9 mouse cellular contexts compared by ENCODE assay signal in the genomic region with DNA sequence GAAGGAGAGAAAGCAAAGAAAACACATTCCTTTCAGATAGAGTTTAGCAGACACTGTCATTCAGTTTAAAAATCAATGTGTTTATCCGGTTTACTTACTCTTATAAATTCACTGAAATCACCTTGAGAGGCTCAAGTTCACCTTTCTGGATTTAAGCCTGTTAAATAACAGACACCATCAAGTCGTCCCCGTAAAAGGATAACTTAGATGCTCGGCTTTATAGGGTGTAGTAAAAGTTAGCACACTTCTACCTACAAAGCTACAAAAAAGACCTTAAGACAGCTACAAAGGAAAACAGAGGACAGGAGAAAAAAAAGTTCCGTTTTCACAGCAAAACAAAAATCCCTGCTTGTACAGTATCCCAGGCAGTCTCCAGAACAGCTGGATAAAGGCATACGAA.
A peak's percentile ranks its signal among the peaks of the same experiment; 100 is the strongest.
DNase-seq lines count a peak whose midpoint lies in the region; ATAC-seq lines count a peak whose summit lies in the region.
"Had no signal": no experiment of that assay in that cellular context is flagged by ENCODE, and none has a peak within 500 bp of the region (broad histone marks: within the 10 kb centered on the region; RNA-seq: fewer than 3 reads in every experiment).

No protein-coding gene starts in this region.

- no peak overlapping the region for H3K9ac ChIP-seq in liver, embryonic 15.5 days
- no peak overlapping the region for H3K9ac ChIP-seq in liver, embryonic 12.5 days
- H3K9ac ChIP-seq in forebrain, embryonic 13.5 days = peak overlapping the region; percentile 75
- H3K9ac ChIP-seq in limb, embryonic 12.5 days (replicated peaks) = no peak overlapping the region
- H3K9ac ChIP-seq in neural tube, embryonic 14.5 days (replicated peaks; ENCODE audit: low read depth, low read length) = peak overlapping the region; percentile 90
- H3K9ac ChIP-seq: lung, embryonic 14.5 days had no signal

- H3K27me3 ChIP-seq in liver, embryonic 15.5 days = no peaks in the 10 kb centered on the region
- no peaks in the 10 kb centered on the region for H3K27me3 ChIP-seq in liver, embryonic 12.5 days (replicated peaks)
- H3K27me3 ChIP-seq in forebrain, embryonic 13.5 days = no peaks in the 10 kb centered on the region
- H3K27me3 ChIP-seq in limb, embryonic 12.5 days = no peaks in the 10 kb centered on the region
- no peaks in the 10 kb centered on the region for H3K27me3 ChIP-seq in neural tube, embryonic 14.5 days (ENCODE audit: control insufficient read depth, insufficient read depth, low read length)

- peak overlapping the region; percentile 13; the same call in 1 of the 2 replicates for H3K4me2 ChIP-seq in liver, embryonic 15.5 days
- H3K4me2 ChIP-seq in liver, embryonic 12.5 days = no peak overlapping the region
- H3K4me2 ChIP-seq in forebrain, embryonic 13.5 days = peak overlapping the region; percentile 62
- peak overlapping the region; percentile 48 for H3K4me2 ChIP-seq in limb, embryonic 12.5 days
- peak overlapping the region; percentile 70 for H3K4me2 ChIP-seq in neural tube, embryonic 14.5 days (ENCODE audit: low read depth, low read length)

- no peak for DNase-seq in cerebellum, adult 8-10 months
- no peak for DNase-seq in natural killer cell, adult 2 months (ENCODE audit: low spot score in 2 of 2)
- DNase-seq: adrenal gland, adult 8-10 months; lung, embryonic 14.5 days had no signal

- H3K36me3 ChIP-seq in liver, embryonic 15.5 days (replicated peaks) = no peaks in the 10 kb centered on the region
- H3K36me3 ChIP-seq in liver, embryonic 12.5 days = no peaks in the 10 kb centered on the region
- H3K36me3 ChIP-seq in forebrain, embryonic 13.5 days (ENCODE audit: poor library complexity, severe bottlenecking) = no peaks in the 10 kb centered on the region
- H3K36me3 ChIP-seq in limb, embryonic 12.5 days = no peaks in the 10 kb centered on the region
- H3K36me3 ChIP-seq in neural tube, embryonic 14.5 days (ENCODE audit: control insufficient read depth, insufficient read depth, low read length) = no peaks in the 10 kb centered on the region

- no peaks in the 10 kb centered on the region for H3K9me3 ChIP-seq in liver, embryonic 15.5 days (replicated peaks)
- H3K9me3 ChIP-seq in liver, embryonic 12.5 days (replicated peaks) = no peaks in the 10 kb centered on the region
- no peaks in the 10 kb centered on the region for H3K9me3 ChIP-seq in forebrain, embryonic 13.5 days (replicated peaks)
- H3K9me3 ChIP-seq in limb, embryonic 12.5 days = no peaks in the 10 kb centered on the region
- H3K9me3 ChIP-seq in neural tube, embryonic 14.5 days (ENCODE audit: control insufficient read depth, low read length) = no peaks in the 10 kb centered on the region

- WGBS in liver, embryonic 15.5 days (ENCODE audit: insufficient replicate concordance) = 59% methylated on average over 6 of the region's 6 CpGs
- 62% methylated on average over 6 of the region's 6 CpGs for WGBS in liver, embryonic 12.5 days (ENCODE audit: insufficient replicate concordance)
- WGBS in forebrain, embryonic 13.5 days = 15% methylated on average over 6 of the region's 6 CpGs
- 23% methylated on average over 6 of the region's 6 CpGs for WGBS in limb, embryonic 12.5 days
- 12% methylated on average over 6 of the region's 6 CpGs for WGBS in neural tube, embryonic 14.5 days

- no peak for ATAC-seq in liver, embryonic 15.5 days (ENCODE audit: insufficient read depth)
- ATAC-seq in liver, embryonic 12.5 days = no peak
- no peak for ATAC-seq in forebrain, embryonic 13.5 days
- no peak for ATAC-seq in limb, embryonic 12.5 days (ENCODE audit: insufficient number of reproducible peaks, insufficient read depth, low FRiP score, low TSS enrichment, low read depth)
- no peak for ATAC-seq in neural tube, embryonic 14.5 days (ENCODE audit: low read depth)

- H3K27ac ChIP-seq in liver, embryonic 15.5 days (replicated peaks) = no peak overlapping the region
- no peak overlapping the region for H3K27ac ChIP-seq in liver, embryonic 12.5 days
- peak overlapping the region; percentile 97 for H3K27ac ChIP-seq in forebrain, embryonic 13.5 days
- H3K27ac ChIP-seq in limb, embryonic 12.5 days = peak overlapping the region; percentile 91
- peak overlapping the region; percentile 98 for H3K27ac ChIP-seq in neural tube, embryonic 14.5 days (ENCODE audit: low read depth, low read length)

- no peaks in the 10 kb centered on the region for H3K4me1 ChIP-seq in liver, embryonic 15.5 days (replicated peaks)
- no peaks in the 10 kb centered on the region for H3K4me1 ChIP-seq in liver, embryonic 12.5 days
- peaks cover 37% of the 10 kb centered on the region for H3K4me1 ChIP-seq in forebrain, embryonic 13.5 days
- peaks cover 38% of the 10 kb centered on the region for H3K4me1 ChIP-seq in limb, embryonic 12.5 days (replicated peaks)
- H3K4me1 ChIP-seq in neural tube, embryonic 14.5 days (ENCODE audit: control insufficient read depth, insufficient read depth, low read length) = no peaks in the 10 kb centered on the region

- H3K4me3 ChIP-seq in liver, embryonic 15.5 days (replicated peaks) = no peak overlapping the region
- no peak overlapping the region for H3K4me3 ChIP-seq in liver, embryonic 12.5 days
- peak overlapping the region; percentile 36 for H3K4me3 ChIP-seq in forebrain, embryonic 13.5 days
- 0 out of 2 replicates have a peak overlapping the region, but pooled peaks have one; percentile 8 for H3K4me3 ChIP-seq in limb, embryonic 12.5 days (replicated peaks)
- peak overlapping the region; percentile 61 for H3K4me3 ChIP-seq in neural tube, embryonic 14.5 days (ENCODE audit: low read depth, low read length)

Comparison
In these comparisons a context has a peak if more than half of its experiments do, and no peak if none do; other contexts are left out.
1. H3K27ac ChIP-seq: peak in forebrain, embryonic 13.5 days (single experiment), limb, embryonic 12.5 days (single experiment) and neural tube, embryonic 14.5 days (single experiment); none in liver, embryonic 15.5 days (single experiment) and liver, embryonic 12.5 days (single experiment).
2. H3K4me3 ChIP-seq: peak in forebrain, embryonic 13.5 days (single experiment), limb, embryonic 12.5 days (single experiment) and neural tube, embryonic 14.5 days (single experiment); none in liver, embryonic 15.5 days (single experiment) and liver, embryonic 12.5 days (single experiment).
3. H3K9ac ChIP-seq: peak in forebrain, embryonic 13.5 days (single experiment) and neural tube, embryonic 14.5 days (single experiment); none in liver, embryonic 15.5 days (single experiment), liver, embryonic 12.5 days (single experiment) and limb, embryonic 12.5 days (single experiment).